Mouse (Mus musculus): ENCODE data around the gene Rasa2. TPM values are rescaled to one million over a fixed set of nuclear protein-coding genes. Genes with fewer than 3 reads are reported as not detected.

The Rasa2 gene
- 40.0 and 64.0 TPM in 2 replicates for total RNA-seq (2023)

GRCm38 (mm10) chr9:96631389-96632072 is at the start of gene Rasa2:
Rasa2 (minus strand) TSS chr9:96631617.

GRCm38 (mm10) chr9:96524972-96525506 is 106.4 kb downstream of the Rasa2 start, which contains the start of gene Gm28729:
Gm28729 (minus strand) TSS chr9:96525264.

Other genes starting within 250 kb of the Rasa2 start
- gene Rnf7, start 152.9 kb downstream of the Rasa2 start, total RNA-seq (2023): 32.3 and 33.1 TPM in 2 replicates
- not detected in 2 replicates for gene Gm28729, start 106.4 kb downstream of the Rasa2 start, total RNA-seq (2023)
- 10.5 and 13.5 TPM in 2 replicates for gene Zbtb38, start 121.2 kb upstream of the Rasa2 start, total RNA-seq (2023)

Measured in neutrophil, adult 65 days (primary cell).